Mouse (Mus musculus) thymus, adult 2 months (tissue): ENCODE results near the gene Arfip1.

Experiments used
- CTCF ChIP-seq: fragments of 200-500 bp; IDR thresholded peaks from 2 replicates; pipeline ENCODE4 v1.5.1; 2012; ENCODE audit warnings: mild to moderate bottlenecking, control low read depth, low read length, moderate library complexity, borderline replicate concordance; ENCODE audit not compliant: control insufficient read depth, poor library complexity, insufficient read depth; ENCODE audit errors: extremely low read depth
- POLR2A ChIP-seq: fragments of 200-500 bp; IDR thresholded peaks from 2 replicates; pipeline ENCODE4 v1.6.1; 2012; ENCODE audit warnings: mild to moderate bottlenecking, low read length, control low read depth, moderate library complexity; ENCODE audit not compliant: control insufficient read depth, poor library complexity, insufficient read depth; ENCODE audit errors: extremely low read depth

DNA sequence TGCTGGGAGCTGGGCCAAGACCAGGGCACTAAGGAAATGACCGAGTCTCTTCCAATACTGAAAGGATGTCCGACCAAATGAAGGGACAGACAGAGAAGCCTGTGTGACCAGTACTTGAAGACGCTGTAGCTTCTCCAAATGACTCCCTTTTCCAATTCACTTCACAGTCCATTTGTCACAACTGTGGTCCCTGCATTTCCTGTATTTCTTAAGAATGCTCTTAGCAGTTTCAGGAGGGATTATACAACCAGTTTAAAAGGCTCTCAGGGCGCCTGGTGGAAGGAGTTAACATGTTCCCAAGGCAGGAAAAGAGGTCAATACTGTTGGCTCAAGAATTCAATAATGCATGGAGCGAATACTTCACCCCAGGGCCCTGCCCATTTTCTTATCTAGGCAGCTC, 109.5 kb downstream of the Arfip1 start:
- TF ChIP-seq CTCF = no peak
- TF ChIP-seq POLR2A = no peak
